Mouse (Mus musculus) embryo, embryonic 9.5 days (tissue): ENCODE data around the gene Figla.

Experiments used
- DNase-seq: peaks from one replicate; pipeline ENCODE4 v3.0.0-alpha.2; 2017; ENCODE audit errors: extremely low spot score

Gene Figla

DNA sequence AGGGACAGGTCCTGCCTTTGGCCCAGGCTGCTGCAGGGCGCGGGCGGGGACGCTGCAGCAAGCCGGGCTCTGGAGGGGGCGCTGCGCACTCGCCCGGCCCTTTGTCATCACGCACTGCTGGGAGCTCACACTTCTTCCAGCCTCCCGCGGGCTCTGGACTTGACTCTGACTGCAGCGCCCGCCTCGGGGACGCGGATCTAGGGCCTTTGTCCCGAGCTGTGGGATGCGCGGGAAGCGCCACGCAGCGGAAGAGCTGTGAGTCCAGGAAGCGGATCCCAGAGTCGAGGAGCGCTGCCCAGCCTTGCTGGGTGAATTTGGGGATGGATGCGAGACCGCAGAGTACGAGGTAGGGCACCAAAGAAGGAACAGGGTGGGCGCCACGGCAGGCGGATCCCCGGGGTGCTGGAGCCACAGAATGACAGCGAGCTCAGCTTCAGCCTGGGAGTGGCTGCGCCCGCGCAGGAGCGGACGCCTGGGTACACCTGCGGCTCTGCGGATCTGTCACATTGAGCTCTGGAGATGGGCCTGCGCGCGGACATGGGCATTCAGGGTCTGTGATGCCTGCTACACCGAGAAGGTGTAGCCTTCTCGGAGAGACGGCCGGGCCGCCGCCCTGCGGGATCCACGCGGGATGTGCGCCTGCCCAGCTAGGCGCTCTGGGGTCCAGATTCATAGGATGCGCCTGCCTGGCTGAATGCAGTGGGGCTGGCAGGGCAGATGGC lies 12.8 kb downstream of the Figla start, which contains the start of gene Add2:
TSS of gene Add2 (plus strand) at position 81 of the 722 bp plus-strand sequence.
- peak; percentile 65 for DNase-seq

DNA sequence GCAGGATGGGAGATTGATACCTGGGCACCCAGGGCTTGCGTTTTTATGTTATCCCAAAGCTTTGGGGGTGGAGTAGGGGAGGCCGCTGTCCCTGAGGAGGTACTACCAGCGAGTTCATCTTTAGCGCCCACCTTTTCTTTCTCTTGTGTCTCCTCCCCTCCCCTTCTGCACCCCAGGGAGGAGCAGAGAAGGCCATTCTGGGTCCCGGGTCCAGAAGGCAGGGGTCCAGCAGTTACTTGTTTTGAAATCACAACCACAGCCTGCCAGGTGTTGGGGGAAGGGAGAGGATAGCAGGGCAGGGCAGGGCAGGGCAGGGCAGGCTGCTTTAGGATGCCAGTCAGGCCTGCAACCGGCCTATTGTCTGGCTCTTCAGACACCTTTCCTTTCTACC lies 13.3 kb downstream of the Figla start:
- DNase-seq: no peak

DNA sequence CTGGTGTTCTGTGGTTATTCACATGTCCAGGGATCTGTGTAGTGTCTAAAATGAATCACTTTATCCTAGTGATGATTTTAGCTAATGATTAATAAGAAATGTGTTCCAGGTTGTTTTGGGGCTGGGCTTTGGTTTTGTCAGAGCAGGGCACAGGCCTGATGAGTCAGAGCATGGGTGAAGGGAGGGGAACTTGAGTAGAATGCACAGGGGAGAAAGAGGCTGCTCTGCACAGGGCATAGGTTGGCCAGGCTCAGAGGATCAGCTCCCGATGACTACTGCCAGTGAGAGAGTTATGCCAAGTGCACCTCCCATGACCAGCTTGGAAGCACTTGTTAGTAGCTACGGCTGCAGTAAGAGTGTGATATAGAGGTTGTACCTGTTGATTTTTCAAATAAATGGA lies 15.6 kb downstream of the Figla start:
- DNase-seq: no peak

DNA sequence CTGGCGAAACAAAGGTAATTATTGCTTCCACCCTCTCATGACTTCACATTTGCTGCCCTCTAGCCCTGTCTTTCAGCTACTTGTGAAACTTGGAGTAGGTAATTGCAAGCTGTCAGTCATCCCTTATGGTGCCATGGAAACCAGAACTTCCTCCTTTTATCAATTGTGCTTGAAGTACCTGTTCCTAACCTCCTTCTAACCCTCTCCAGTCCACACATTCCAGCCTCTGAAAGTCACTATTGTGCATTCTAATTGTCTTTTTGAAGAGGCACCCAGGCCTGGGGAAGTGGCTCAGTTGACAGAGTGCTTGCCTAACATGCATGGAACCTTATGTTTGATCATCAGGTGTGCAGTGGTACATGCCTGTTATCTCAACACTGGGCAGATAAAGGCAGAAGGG lies 17.7 kb downstream of the Figla start:
- DNase-seq: no peak

- DNase-seq: no peak
Observed at GRCm38 (mm10) chr6:86038901-86039300, 22.9 kb downstream of the Figla start.

GRCm38 (mm10) chr6:86040140-86040539 lies 24.2 kb downstream of the Figla start:
- DNase-seq: no peak

- DNase-seq: no peak
Observed at GRCm38 (mm10) chr6:86047510-86047909, 31.5 kb downstream of the Figla start.

- DNase-seq: no peak
Observed at GRCm38 (mm10) chr6:86048509-86048908, 32.5 kb downstream of the Figla start.

DNA sequence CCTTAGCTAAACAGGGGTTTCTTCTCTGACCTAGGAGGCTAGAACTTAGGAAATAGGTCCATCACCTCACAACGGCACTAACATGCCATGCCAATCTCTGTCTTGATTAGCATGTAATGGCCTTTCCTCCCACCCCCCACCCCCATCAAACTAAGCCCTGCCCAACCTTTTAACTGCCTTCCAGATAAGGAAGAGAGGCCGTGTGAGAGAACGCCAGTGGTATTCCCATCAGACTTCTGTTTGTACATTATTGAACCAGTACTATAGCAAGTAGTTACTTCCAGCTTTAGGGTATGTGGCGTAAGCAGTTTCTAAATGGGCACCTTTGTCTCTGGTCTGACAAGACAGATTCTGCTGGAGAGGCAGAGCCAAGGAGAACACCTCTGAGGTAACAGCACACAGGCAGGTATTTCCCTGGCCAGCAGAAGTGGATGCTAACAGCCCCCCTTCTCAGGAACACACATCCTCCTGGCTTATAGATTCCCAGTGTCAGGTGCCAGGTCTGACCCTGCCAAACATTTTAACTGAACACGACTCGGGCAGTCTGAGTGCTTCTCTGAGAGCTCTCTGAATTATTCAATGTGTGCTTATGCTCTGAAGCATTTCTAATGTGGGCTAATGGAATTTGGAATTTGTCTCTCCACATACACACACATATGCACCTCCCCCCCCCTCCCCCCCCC lies 34.8 kb downstream of the Figla start:
- no peak for DNase-seq

GRCm38 (mm10) chr6:86052032-86052459 lies 36.1 kb downstream of the Figla start:
- DNase-seq: peak; percentile 53

DNA sequence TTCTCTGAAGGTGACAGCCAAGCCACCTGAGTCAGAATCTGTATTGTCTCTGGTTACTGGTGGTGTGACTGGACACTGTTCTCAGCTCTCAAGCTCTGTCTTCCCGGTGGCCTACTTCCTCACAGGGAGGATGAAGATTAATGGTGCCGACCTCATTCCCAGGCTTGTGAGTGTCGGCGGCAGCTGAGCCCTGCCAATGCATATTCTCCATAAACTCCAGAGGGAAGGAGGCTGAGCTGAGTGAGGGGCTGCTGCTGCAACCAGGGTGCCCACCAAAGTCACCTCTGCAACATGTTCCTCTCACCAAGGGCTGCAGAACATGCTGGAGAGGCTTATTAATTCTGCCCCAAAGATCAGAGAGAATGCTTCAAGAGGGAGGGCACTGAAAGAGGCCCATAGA lies 36.6 kb downstream of the Figla start:
- DNase-seq: no peak

- DNase-seq: no peak
Observed at GRCm38 (mm10) chr6:86053099-86053498, 37.1 kb downstream of the Figla start.

GRCm38 (mm10) chr6:86053594-86053993 lies 37.6 kb downstream of the Figla start:
- no peak for DNase-seq

DNA sequence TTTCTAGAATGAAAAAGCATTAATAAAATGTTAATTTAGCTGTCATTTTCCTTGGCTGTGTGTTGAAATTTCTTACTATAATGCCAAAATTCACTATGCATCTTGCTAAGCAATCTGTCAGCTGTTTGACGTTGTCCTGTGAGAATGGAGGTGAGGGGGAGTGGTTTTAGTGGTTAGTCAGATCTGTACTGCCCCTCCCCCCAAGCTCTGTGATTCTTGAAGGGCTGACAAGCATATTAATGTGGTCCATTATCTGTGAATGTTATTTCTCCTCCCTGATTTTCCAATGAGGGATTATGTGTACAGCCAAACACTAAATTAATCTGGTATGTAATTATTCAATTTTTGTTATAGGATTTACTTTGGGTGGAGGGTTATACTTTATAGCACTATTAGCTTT lies 42.5 kb downstream of the Figla start:
- DNase-seq: no peak

GRCm38 (mm10) chr6:86059151-86059853 lies 43.3 kb downstream of the Figla start:
- DNase-seq: no peak

GRCm38 (mm10) chr6:86060170-86060569 lies 44.2 kb downstream of the Figla start:
- no peak for DNase-seq

DNA sequence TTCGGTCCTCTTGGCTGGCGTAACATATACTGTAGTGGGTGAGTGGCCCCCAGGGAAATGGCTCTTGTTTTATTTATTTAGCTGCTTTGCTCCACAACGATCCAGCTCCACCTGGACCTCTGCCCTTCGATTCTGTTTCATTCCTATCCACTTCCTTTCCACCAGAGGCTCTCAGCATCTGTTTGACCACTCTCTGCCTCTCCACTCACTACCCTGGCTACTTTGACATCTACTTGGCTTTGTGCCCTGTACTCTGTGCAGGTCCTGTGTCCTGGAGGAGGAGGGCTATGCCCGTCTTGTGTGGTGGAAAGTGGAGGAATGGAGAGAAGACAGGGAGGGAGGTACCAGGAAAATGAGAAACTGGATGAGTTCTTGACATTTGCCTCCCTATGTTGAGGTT lies 46.3 kb downstream of the Figla start:
- DNase-seq: no peak

DNA sequence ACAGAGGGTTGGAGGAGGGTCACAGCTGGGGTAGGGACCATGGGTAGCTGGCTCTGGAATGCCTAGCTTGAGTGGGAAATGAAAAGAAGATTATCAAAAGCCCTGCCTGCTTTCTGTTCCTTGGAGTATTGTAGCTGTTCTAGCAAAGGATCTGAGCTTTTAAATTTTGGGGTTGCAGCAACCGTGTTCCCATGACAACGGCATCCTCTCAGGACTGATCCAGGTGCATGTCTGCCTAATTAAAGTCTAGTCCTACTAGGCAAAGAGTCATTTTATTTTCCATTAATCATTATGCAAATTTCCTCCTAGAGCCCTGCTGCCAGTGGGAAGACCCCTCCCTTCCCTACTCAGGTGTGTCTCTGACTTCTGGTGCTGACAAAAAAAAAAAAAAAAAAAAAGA lies 46.7 kb downstream of the Figla start:
- DNase-seq: no peak

GRCm38 (mm10) chr6:86064318-86065016 lies 48.5 kb downstream of the Figla start:
- peak; percentile 17 for DNase-seq

- no peak for DNase-seq
Observed at GRCm38 (mm10) chr6:86066727-86067126, 50.8 kb downstream of the Figla start.

GRCm38 (mm10) chr6:86067145-86067544 lies 51.2 kb downstream of the Figla start:
- DNase-seq: no peak

DNA sequence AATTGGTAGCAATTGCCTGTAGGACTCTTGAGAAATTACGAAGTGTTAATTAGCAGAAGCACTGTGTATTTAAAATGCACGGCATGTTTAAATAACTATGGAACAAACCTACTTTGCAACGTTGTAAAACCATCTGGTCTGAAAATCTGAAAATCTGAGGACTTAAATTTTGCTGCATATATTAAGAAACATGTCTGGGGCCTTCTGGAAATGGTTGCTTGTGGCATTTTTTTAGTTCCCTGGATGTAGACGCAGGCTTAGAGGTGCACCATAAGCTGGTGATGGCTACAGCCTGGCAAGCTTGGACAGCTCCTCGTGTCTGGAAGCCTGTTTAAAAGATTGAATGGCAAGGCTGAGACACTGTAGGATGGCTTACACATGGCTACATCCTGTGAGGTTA lies 53.0 kb downstream of the Figla start:
- DNase-seq: no peak
